Mouse (Mus musculus) yolk sac, embryonic 10.5 days (tissue): ENCODE results near the gene Ovol1.

ENCODE experiments used
- DNase-seq: peaks from one replicate; pipeline ENCODE4 v3.0.0-alpha.2; 2017; ENCODE audit warnings: low spot score

Ovol1 gene

GRCm38 (mm10) chr19:5560457-5561041, at the start of gene Ovol1:
Ovol1 (minus strand) TSS chr19:5560646.
- DNase-seq, result peak; percentile 70

- DNase-seq, result peak; percentile 97
Measured at GRCm38 (mm10) chr19:5609547-5610404, 49.3 kb upstream of the Ovol1 start, which contains the start of gene Kat5. Kat5 (minus strand) TSS chr19:5610237.

GRCm38 (mm10) chr19:5609171-5609546, 48.7 kb upstream of the Ovol1 start:
- DNase-seq, result no peak

GRCm38 (mm10) chr19:5608707-5609106, 48.3 kb upstream of the Ovol1 start:
- DNase-seq, result no peak

- no peak for DNase-seq
Measured at GRCm38 (mm10) chr19:5607705-5608410, 47.4 kb upstream of the Ovol1 start.

GRCm38 (mm10) chr19:5606196-5606595, 45.8 kb upstream of the Ovol1 start:
- no peak for DNase-seq

- DNase-seq, result no peak
Measured at GRCm38 (mm10) chr19:5605126-5605525, 44.7 kb upstream of the Ovol1 start.

GRCm38 (mm10) chr19:5603664-5604063, 43.2 kb upstream of the Ovol1 start:
- no peak for DNase-seq

- peak; percentile 81 for DNase-seq
Measured at GRCm38 (mm10) chr19:5601752-5602541, 41.5 kb upstream of the Ovol1 start, which contains the start of gene Rnaseh2c. Rnaseh2c (plus strand) TSS chr19:5601873.

GRCm38 (mm10) chr19:5599224-5599623, 38.8 kb upstream of the Ovol1 start:
- no peak for DNase-seq

- no peak for DNase-seq
Measured at GRCm38 (mm10) chr19:5591888-5592287, 31.4 kb upstream of the Ovol1 start.

- DNase-seq, result no peak
Measured at GRCm38 (mm10) chr19:5589159-5589558, 28.7 kb upstream of the Ovol1 start.

- no peak for DNase-seq
Measured at GRCm38 (mm10) chr19:5581995-5582394, 21.5 kb upstream of the Ovol1 start.

GRCm38 (mm10) chr19:5580776-5581175, 20.3 kb upstream of the Ovol1 start:
- no peak for DNase-seq

- no peak for DNase-seq
Measured at GRCm38 (mm10) chr19:5579971-5580370, 19.5 kb upstream of the Ovol1 start.

- no peak for DNase-seq
Measured at GRCm38 (mm10) chr19:5575336-5575735, 14.9 kb upstream of the Ovol1 start.

- no peak for DNase-seq
Measured at GRCm38 (mm10) chr19:5572331-5573125, 12.1 kb upstream of the Ovol1 start.

GRCm38 (mm10) chr19:5571831-5572230, 11.4 kb upstream of the Ovol1 start:
- DNase-seq, result no peak

GRCm38 (mm10) chr19:5570353-5571246, 10.2 kb upstream of the Ovol1 start:
- DNase-seq, result no peak

- no peak for DNase-seq
Measured at GRCm38 (mm10) chr19:5569521-5569920, 9.1 kb upstream of the Ovol1 start.
